8 mouse cellular contexts compared by ENCODE assay signal in genomic region chr17:25843122-25843521, GRCm38 (mm10). TPM values are rescaled to one million over a fixed set of nuclear protein-coding genes. Genes with fewer than 3 reads are reported as not detected.
DNase-seq lines count a peak whose midpoint lies in the region; ATAC-seq and TF ChIP-seq lines count a peak whose summit lies in the region.

No protein-coding gene starts in this region.

- H3K9ac ChIP-seq in lung, embryonic 14.5 days = peak overlapping the region; percentile 82
- H3K9ac ChIP-seq in forebrain, embryonic 12.5 days = peak overlapping the region; percentile 80
- peak overlapping the region; percentile 87 for H3K9ac ChIP-seq in limb, embryonic 12.5 days (replicated peaks)

- whole genome bisulfite sequencing in lung, embryonic 14.5 days = 86% methylated on average over 4 of the region's 4 CpGs
- 94% methylated on average over 4 of the region's 4 CpGs for WGBS in forebrain, embryonic 12.5 days
- WGBS in limb, embryonic 12.5 days = 91% methylated on average over 4 of the region's 4 CpGs
- WGBS in olfactory bulb, adult 2 months = 92% methylated on average over 4 of the region's 4 CpGs

- DNase-seq in lung, embryonic 14.5 days = no peak
- DNase-seq in lung, postnatal 25 days (ENCODE audit: low spot score) = no peak
- no peak for DNase-seq in spleen, postnatal 10 days (ENCODE audit: low spot score in 2 of 2)
- DNase-seq in T-cell, adult 2 months (ENCODE audit: low spot score) = no peak
- DNase-seq in cerebellum, adult 18-20 months = no peak

- no peak for TF ChIP-seq POLR2A in olfactory bulb, adult 2 months (IDR thresholded peaks at IDR 0.05; ENCODE audit: insufficient read depth, low read depth, low read length)

- H3K4me1 ChIP-seq in lung, embryonic 14.5 days (ENCODE audit: insufficient read depth) = peaks cover 9% of the 10 kb centered on the region
- peaks cover 22% of the 10 kb centered on the region for H3K4me1 ChIP-seq in forebrain, embryonic 12.5 days
- peaks cover 17% of the 10 kb centered on the region for H3K4me1 ChIP-seq in limb, embryonic 12.5 days (replicated peaks)
- peaks cover 22% of the 10 kb centered on the region for H3K4me1 ChIP-seq in olfactory bulb, adult 2 months (ENCODE audit: control insufficient read depth, insufficient read depth, low read length)

- peaks cover 54% of the 10 kb centered on the region for H3K36me3 ChIP-seq in lung, embryonic 14.5 days (ENCODE audit: insufficient read depth)
- peaks cover 67% of the 10 kb centered on the region for H3K36me3 ChIP-seq in forebrain, embryonic 12.5 days (replicated peaks)
- H3K36me3 ChIP-seq in limb, embryonic 12.5 days = peaks cover 76% of the 10 kb centered on the region

- peak overlapping the region; percentile 91 for H3K4me2 ChIP-seq in lung, embryonic 14.5 days
- peak overlapping the region; percentile 93 for H3K4me2 ChIP-seq in forebrain, embryonic 12.5 days
- H3K4me2 ChIP-seq in limb, embryonic 12.5 days = peak overlapping the region; percentile 90

- H3K27me3 ChIP-seq in lung, embryonic 14.5 days (ENCODE audit: insufficient read depth, low read length) = no peaks in the 10 kb centered on the region
- H3K27me3 ChIP-seq in forebrain, embryonic 12.5 days = no peaks in the 10 kb centered on the region
- no peaks in the 10 kb centered on the region for H3K27me3 ChIP-seq in limb, embryonic 12.5 days

- H3K4me3 ChIP-seq in lung, embryonic 14.5 days (ENCODE audit: low read depth, low read length) = peak overlapping the region; percentile 85
- peak overlapping the region; percentile 93 for H3K4me3 ChIP-seq in forebrain, embryonic 12.5 days (replicated peaks)
- peak overlapping the region; percentile 88 for H3K4me3 ChIP-seq in limb, embryonic 12.5 days (replicated peaks)
- 0 out of 2 replicates have a peak overlapping the region, but pooled peaks have one; percentile 1 for H3K4me3 ChIP-seq in olfactory bulb, adult 2 months (ENCODE audit: insufficient read depth, low read depth, low read length)

- no peaks in the 10 kb centered on the region for H3K9me3 ChIP-seq in lung, embryonic 14.5 days (ENCODE audit: low read depth, low read length)
- H3K9me3 ChIP-seq in forebrain, embryonic 12.5 days = no peaks in the 10 kb centered on the region
- no peaks in the 10 kb centered on the region for H3K9me3 ChIP-seq in limb, embryonic 12.5 days

- H3K27ac ChIP-seq in lung, embryonic 14.5 days (ENCODE audit: low read depth) = no peak overlapping the region
- H3K27ac ChIP-seq in forebrain, embryonic 12.5 days = no peak overlapping the region
- H3K27ac ChIP-seq in limb, embryonic 12.5 days = no peak overlapping the region
- H3K27ac ChIP-seq in olfactory bulb, adult 2 months (ENCODE audit: insufficient read depth, low read depth, low read length) = no peak overlapping the region

- no peak for TF ChIP-seq CTCF in lung, embryonic 14.5 days (IDR thresholded peaks at IDR 0.05; ENCODE audit: low read depth)
- TF ChIP-seq CTCF in olfactory bulb, adult 2 months (IDR thresholded peaks at IDR 0.05; ENCODE audit: insufficient read depth, low read depth, low read length) = no peak

- ATAC-seq in lung, embryonic 14.5 days (ENCODE audit: insufficient read depth) = no peak
- ATAC-seq in forebrain, embryonic 12.5 days (ENCODE audit: low FRiP score) = no peak
- ATAC-seq in limb, embryonic 12.5 days (ENCODE audit: insufficient number of reproducible peaks, insufficient read depth, low FRiP score, low TSS enrichment, low read depth) = no peak

RNA-seq across cellular contexts. Expression of gene Rhot2, which starts 1.5 kb away (rescaled TPM):
- 10.8 and 11.0 TPM in 2 replicates for polyA plus RNA-seq in lung, embryonic 14.5 days (2014; fragmentation: Nextera tagmentation; extraction: Ambion mirVana)
- polyA plus RNA-seq in forebrain, embryonic 12.5 days (2016; fragmentation: Nextera tagmentation; extraction: Ambion mirVana) = 20.9 and 23.4 TPM in 2 replicates
- polyA plus RNA-seq in limb, embryonic 12.5 days (2016; fragmentation: Nextera tagmentation; extraction: Ambion mirVana) = 23.6 and 26.9 TPM in 2 replicates
- not detected in 2 replicates for polyA plus RNA-seq in olfactory bulb, adult 2 months (2012; ENCODE audit: insufficient read depth, insufficient read length, low replicate concordance, missing spikeins)

RNA-seq across cellular contexts. Expression of gene Gm20683, which starts 1.6 kb away (rescaled TPM):
- 1.0 and 1.4 TPM in 2 replicates for polyA plus RNA-seq in lung, embryonic 14.5 days (2014; fragmentation: Nextera tagmentation; extraction: Ambion mirVana)
- polyA plus RNA-seq in forebrain, embryonic 12.5 days (2016; fragmentation: Nextera tagmentation; extraction: Ambion mirVana) = 2.5 and 3.3 TPM in 2 replicates
- polyA plus RNA-seq in limb, embryonic 12.5 days (2016; fragmentation: Nextera tagmentation; extraction: Ambion mirVana) = 1.6 and 2.0 TPM in 2 replicates
- polyA plus RNA-seq in olfactory bulb, adult 2 months (2012; ENCODE audit: insufficient read depth, insufficient read length, low replicate concordance, missing spikeins) = not detected in 2 replicates

RNA-seq across cellular contexts. Expression of gene Rhbdl1, which starts 6.0 kb away (rescaled TPM):
- polyA plus RNA-seq in lung, embryonic 14.5 days (2014; fragmentation: Nextera tagmentation; extraction: Ambion mirVana) = 1.8 and 2.0 TPM in 2 replicates
- polyA plus RNA-seq in forebrain, embryonic 12.5 days (2016; fragmentation: Nextera tagmentation; extraction: Ambion mirVana) = 5.0 and 5.7 TPM in 2 replicates
- 1.4 and 1.7 TPM in 2 replicates for polyA plus RNA-seq in limb, embryonic 12.5 days (2016; fragmentation: Nextera tagmentation; extraction: Ambion mirVana)
- polyA plus RNA-seq in olfactory bulb, adult 2 months (2012; ENCODE audit: insufficient read depth, insufficient read length, low replicate concordance, missing spikeins) = not detected in 2 replicates

RNA-seq across cellular contexts. Expression of gene Stub1, which starts 9.9 kb away (rescaled TPM):
- 335 and 367 TPM in 2 replicates for polyA plus RNA-seq in lung, embryonic 14.5 days (2014; fragmentation: Nextera tagmentation; extraction: Ambion mirVana)
- 284 and 288 TPM in 2 replicates for polyA plus RNA-seq in forebrain, embryonic 12.5 days (2016; fragmentation: Nextera tagmentation; extraction: Ambion mirVana)
- polyA plus RNA-seq in limb, embryonic 12.5 days (2016; fragmentation: Nextera tagmentation; extraction: Ambion mirVana) = 313 TPM in 2 replicates
- polyA plus RNA-seq in olfactory bulb, adult 2 months (2012; ENCODE audit: insufficient read depth, insufficient read length, low replicate concordance, missing spikeins) = not detected in 2 replicates

RNA-seq across cellular contexts. Expression of gene Jmjd8, which starts 14.5 kb away (rescaled TPM):
- 39.5 and 40.6 TPM in 2 replicates for polyA plus RNA-seq in lung, embryonic 14.5 days (2014; fragmentation: Nextera tagmentation; extraction: Ambion mirVana)
- 65.7 and 69.5 TPM in 2 replicates for polyA plus RNA-seq in forebrain, embryonic 12.5 days (2016; fragmentation: Nextera tagmentation; extraction: Ambion mirVana)
- 56.4 and 63.4 TPM in 2 replicates for polyA plus RNA-seq in limb, embryonic 12.5 days (2016; fragmentation: Nextera tagmentation; extraction: Ambion mirVana)
- not detected in 2 replicates for polyA plus RNA-seq in olfactory bulb, adult 2 months (2012; ENCODE audit: insufficient read depth, insufficient read length, low replicate concordance, missing spikeins)

Comparison
In these comparisons a context has a peak if more than half of its experiments do, and no peak if none do; other contexts are left out.
1. H3K4me3 ChIP-seq: peak in every context shown above with its lines; median percentile 93 in forebrain, embryonic 12.5 days; 88 in limb, embryonic 12.5 days; 85 in lung, embryonic 14.5 days; 1 in olfactory bulb, adult 2 months.